20 mouse cellular contexts compared by ENCODE assay signal in the genomic region with DNA sequence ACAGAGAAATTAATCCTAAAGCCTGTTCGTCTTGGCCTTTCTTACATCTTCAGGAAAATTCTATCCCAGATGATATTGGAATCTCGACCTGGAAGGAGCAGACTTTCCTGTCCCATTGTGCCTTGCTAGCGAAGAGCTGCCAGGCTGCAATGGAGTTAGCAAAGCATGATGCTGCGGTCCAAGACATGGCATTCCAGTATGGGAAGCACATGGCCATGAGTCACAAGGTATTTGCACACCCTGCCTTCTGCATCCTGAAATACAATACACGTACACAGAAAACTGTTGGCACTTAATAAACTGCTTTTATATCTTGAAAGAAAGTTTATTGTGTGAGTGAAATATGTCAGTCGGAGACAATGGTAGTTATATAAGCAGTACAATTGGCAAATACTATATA.
DNase-seq lines count a peak whose midpoint lies in the region; TF ChIP-seq lines count a peak whose summit lies in the region.
"Had no signal": no experiment of that assay in that cellular context is flagged by ENCODE, and none has a peak within 500 bp of the region (broad histone marks: within the 10 kb centered on the region; RNA-seq: fewer than 3 reads in every experiment).

No protein-coding gene starts in this region.

- intact Hi-C loops in heart, postnatal 25 days (cut with DNase I) = no loop called here

- TF ChIP-seq CTCF in thymus, adult 2 months (IDR thresholded peaks at IDR 0.05; ENCODE audit: borderline replicate concordance, control insufficient read depth, extremely low read depth, insufficient read depth, low read length, poor library complexity) = no peak

- no peak for TF ChIP-seq POLR2A in thymus, adult 2 months (IDR thresholded peaks at IDR 0.05; ENCODE audit: control insufficient read depth, extremely low read depth, insufficient read depth, low read length, poor library complexity)

- 96% methylated on average over 6 of the region's 6 CpGs for WGBS in thymus, adult 2 months

- H3K27ac ChIP-seq in thymus, adult 2 months (ENCODE audit: control insufficient read depth, insufficient read depth, low read length) = no peak overlapping the region
- H3K27ac ChIP-seq: embryonic facial prominence, embryonic 10.5 days; embryonic facial prominence, embryonic 12.5 days; forebrain, embryonic 10.5 days; forebrain, embryonic 12.5 days had no signal

- H3K27me3 ChIP-seq in thymus, adult 2 months (ENCODE audit: control insufficient read depth, insufficient read depth, low read length) = no peaks in the 10 kb centered on the region
- H3K27me3 ChIP-seq: CH12.LX; embryonic facial prominence, embryonic 12.5 days; forebrain, embryonic 12.5 days; Patski had no signal

- peak; percentile 22 for DNase-seq in heart, adult 11 months
- DNase-seq in heart, postnatal 25 days (ENCODE audit: low spot score) = no peak
- peak; percentile 20 for DNase-seq in 416B (ENCODE audit: low read depth)
- DNase-seq in Muller cell, postnatal 12 days (ENCODE audit: inconsistent ontology term) = peak; percentile 7
- DNase-seq in cerebellum, postnatal 25 days = no peak
- DNase-seq in thymus, adult 2 months = no peak
- DNase-seq in adrenal gland, postnatal 36 days = no peak
- DNase-seq: adrenal gland, adult 8-10 months; adrenal gland, postnatal 14 days; cerebellum, adult 11 months; cerebellum, adult 18-20 months; cerebellum, adult 8-10 months; cerebellum, adult 9-11 months; cerebellum, postnatal 14 days had no signal

- H3K36me3 ChIP-seq in thymus, adult 2 months (ENCODE audit: control insufficient read depth, insufficient read depth, low read length) = no peaks in the 10 kb centered on the region
- H3K36me3 ChIP-seq: embryonic facial prominence, embryonic 12.5 days had no signal

- H3K4me1 ChIP-seq in thymus, adult 2 months (replicated peaks; ENCODE audit: control insufficient read depth, insufficient read depth, low read length) = no peaks in the 10 kb centered on the region
- H3K4me1 ChIP-seq: embryonic facial prominence, embryonic 10.5 days; embryonic facial prominence, embryonic 12.5 days; forebrain, embryonic 10.5 days; forebrain, embryonic 12.5 days had no signal

- H3K4me3 ChIP-seq in thymus, adult 2 months (ENCODE audit: control insufficient read depth, insufficient read depth, low read length) = no peak overlapping the region
- H3K4me3 ChIP-seq: embryonic facial prominence, embryonic 10.5 days; embryonic facial prominence, embryonic 12.5 days; forebrain, embryonic 10.5 days; forebrain, embryonic 12.5 days had no signal

Comparison
In these comparisons a context has a peak if more than half of its experiments do, and no peak if none do; other contexts are left out.
1. DNase-seq: peak in heart, adult 11 months (single experiment), 416B (single experiment) and Muller cell, postnatal 12 days (single experiment); none in heart, postnatal 25 days (single experiment), cerebellum, postnatal 25 days (0 of 2), thymus, adult 2 months (single experiment) and adrenal gland, postnatal 36 days (0 of 2).